Mouse (Mus musculus) neural tube, embryonic 15.5 days (tissue): ENCODE data around the gene Rap1gap. TPM values are rescaled to one million over a fixed set of nuclear protein-coding genes. Genes with fewer than 3 reads are reported as not detected.

ENCODE experiments used
- ATAC-seq: fragments of 200-750 bp; cut with Nextera tagmentation; 2 replicates; pipeline ENCODE4 v1.8.0; 2017; ENCODE audit warnings: mild to moderate bottlenecking, moderate TSS enrichment, moderate library complexity; ENCODE audit not compliant: low FRiP score
- H3K27ac ChIP-seq: fragments of 300-500 bp; sonication (generic); replicated peaks from 2 replicates; pipeline ENCODE4 v1.5.1; 2015; ENCODE audit warnings: mild to moderate bottlenecking, inconsistent platforms
- H3K27me3 ChIP-seq: fragments of 300-500 bp; sonication (generic); replicated peaks from 2 replicates; pipeline ENCODE4 v1.6.1; 2015; ENCODE audit warnings: inconsistent platforms
- H3K36me3 ChIP-seq: fragments of 300-500 bp; sonication (generic); 2 replicates; pipeline ENCODE4 v1.6.1; 2015; ENCODE audit warnings: inconsistent platforms
- H3K4me1 ChIP-seq: fragments of 300-500 bp; sonication (generic); 2 replicates; pipeline ENCODE4 v1.6.1; 2015; ENCODE audit warnings: inconsistent platforms
- H3K4me2 ChIP-seq: fragments of 300-500 bp; sonication (generic); 2 replicates; pipeline ENCODE4 v1.6.1; 2015; ENCODE audit warnings: inconsistent platforms, mild to moderate bottlenecking, moderate library complexity
- H3K4me3 ChIP-seq: fragments of 300-500 bp; sonication (generic); replicated peaks from 2 replicates; pipeline ENCODE4 v1.5.1; 2015; ENCODE audit warnings: mild to moderate bottlenecking, inconsistent platforms
- H3K9ac ChIP-seq: fragments of 300-500 bp; sonication (generic); replicated peaks from 2 replicates; pipeline ENCODE4 v1.6.1; 2015; ENCODE audit warnings: mild to moderate bottlenecking, inconsistent platforms
- H3K9me3 ChIP-seq: fragments of 300-500 bp; sonication (generic); replicated peaks from 2 replicates; pipeline ENCODE4 v1.6.1; 2016; ENCODE audit warnings: inconsistent platforms
- WGBS: fragments of 180-500 bp; shearing (Covaris S2); methylation state at CpG from one replicate; pipeline ENCODE4 v1.1.7; 2015; ENCODE audit warnings: mixed read lengths; 5-methylcytosine and 5-hydroxymethylcytosine counted together
- polyA plus RNA-seq: library from polyadenylated mRNA; unstranded; fragments of >200 nt; fragmentation: Nextera tagmentation; extraction: Ambion mirVana; gene quantifications from 2 replicates; pipeline ENCODE4 v1.2.1, GENCODE M21; 2015

Gene Rap1gap
- polyA plus RNA-seq, 1 experiment from 2014 or later: 106 TPM

- 84% methylated on average over 4 of the region's 4 CpGs for WGBS
- H3K36me3 ChIP-seq: no peaks in the 10 kb centered on the region
- 0 out of 2 replicates have a peak, but pooled peaks cover 4% of the 10 kb centered on the region for H3K27me3 ChIP-seq
- no peaks in the 10 kb centered on the region for H3K9me3 ChIP-seq
- H3K4me3 ChIP-seq: no peak overlapping the region
- no peak overlapping the region for H3K4me2 ChIP-seq
- no peak overlapping the region for H3K27ac ChIP-seq
- no peak for ATAC-seq
- peaks cover 60% of the 10 kb centered on the region for H3K4me1 ChIP-seq
- no peak overlapping the region for H3K9ac ChIP-seq
These were observed 1.0 kb upstream of the Rap1gap start for GRCm38 (mm10) chr4:137663491-137663890.

GRCm38 (mm10) chr4:137664980-137665675 lies 602 bp downstream of the Rap1gap start:
- peak overlapping the region; percentile 82 for H3K4me2 ChIP-seq
- no peaks in the 10 kb centered on the region for H3K36me3 ChIP-seq
- 0 out of 2 replicates have a peak, but pooled peaks cover 4% of the 10 kb centered on the region for H3K27me3 ChIP-seq
- H3K4me3 ChIP-seq: peak overlapping the region; percentile 68
- peak overlapping the region; percentile 77 for H3K9ac ChIP-seq
- H3K9me3 ChIP-seq: no peaks in the 10 kb centered on the region
- peak overlapping the region; percentile 81 for H3K27ac ChIP-seq
- H3K4me1 ChIP-seq: peaks cover 59% of the 10 kb centered on the region
- 5% methylated on average over 15 of the region's 15 CpGs for WGBS
- ATAC-seq: peak; percentile 71

- 88% methylated on average over 5 of the region's 5 CpGs for WGBS
- no peak for ATAC-seq
- Histone ChIP-seq H3K4me3 (peak overlapping the region; percentile 68), H3K27me3 (0 out of 2 replicates have a peak, but pooled peaks cover 4% of the 10 kb centered on the region), H3K9me3 (no peaks in the 10 kb centered on the region), H3K4me1 (peaks cover 53% of the 10 kb centered on the region), H3K4me2 (peak overlapping the region; percentile 82), H3K9ac (no peak overlapping the region), H3K27ac (peak overlapping the region; percentile 81; the same call in 1 of the 2 replicates), H3K36me3 (no peaks in the 10 kb centered on the region)
These were observed 1.3 kb downstream of the Rap1gap start for GRCm38 (mm10) chr4:137665791-137666190.

GRCm38 (mm10) chr4:137666283-137666957 lies 1.9 kb downstream of the Rap1gap start:
- 50% methylated on average over 5 of the region's 5 CpGs for WGBS
- Histone ChIP-seq H3K9ac (0 out of 2 replicates have a peak overlapping the region, but pooled peaks have one; percentile 7), H3K27me3 (0 out of 2 replicates have a peak, but pooled peaks cover 4% of the 10 kb centered on the region), H3K4me3 (no peak overlapping the region), H3K36me3 (no peaks in the 10 kb centered on the region), H3K4me2 (peak overlapping the region; percentile 82), H3K9me3 (no peaks in the 10 kb centered on the region), H3K27ac (no peak overlapping the region), H3K4me1 (peaks cover 48% of the 10 kb centered on the region)
- no peak for ATAC-seq

GRCm38 (mm10) chr4:137666958-137667345 lies 2.4 kb downstream of the Rap1gap start:
- H3K4me3 ChIP-seq: no peak overlapping the region

GRCm38 (mm10) chr4:137667747-137668146 lies 3.2 kb downstream of the Rap1gap start:
- H3K4me1 ChIP-seq: peaks cover 43% of the 10 kb centered on the region
- H3K9me3 ChIP-seq: no peaks in the 10 kb centered on the region
- no peak overlapping the region for H3K27ac ChIP-seq
- no peak overlapping the region for H3K4me3 ChIP-seq
- no peak for ATAC-seq
- WGBS: 68% methylated on average over 5 of the region's 5 CpGs
- H3K9ac ChIP-seq: no peak overlapping the region
- H3K27me3 ChIP-seq: peaks cover 4% of the 10 kb centered on the region; the same call in 1 of the 2 replicates
- peak overlapping the region; percentile 82; the same call in 1 of the 2 replicates for H3K4me2 ChIP-seq
- no peaks in the 10 kb centered on the region for H3K36me3 ChIP-seq

More at GRCm38 (mm10) chr4:137666958-137667345, 2.4 kb downstream of the Rap1gap start:
- Histone ChIP-seq H3K9me3 (no peaks in the 10 kb centered on the region), H3K27ac (no peak overlapping the region), H3K36me3 (no peaks in the 10 kb centered on the region), H3K4me2 (peak overlapping the region; percentile 82; the same call in 1 of the 2 replicates), H3K9ac (0 out of 2 replicates have a peak overlapping the region, but pooled peaks have one; percentile 11), H3K27me3 (peaks cover 4% of the 10 kb centered on the region; the same call in 1 of the 2 replicates), H3K4me1 (peaks cover 43% of the 10 kb centered on the region)
- 73% methylated on average over 8 of the region's 8 CpGs for WGBS
- no peak for ATAC-seq

GRCm38 (mm10) chr4:137671711-137672500 lies 7.4 kb downstream of the Rap1gap start:
- H3K4me2 ChIP-seq: no peak overlapping the region
- H3K9ac ChIP-seq: no peak overlapping the region
- no peak for ATAC-seq
- H3K27ac ChIP-seq: no peak overlapping the region
- no peaks in the 10 kb centered on the region for H3K9me3 ChIP-seq
- no peaks in the 10 kb centered on the region for H3K36me3 ChIP-seq
- no peak overlapping the region for H3K4me3 ChIP-seq
- H3K27me3 ChIP-seq: no peaks in the 10 kb centered on the region; the same call in 1 of the 2 replicates
- peaks cover 34% of the 10 kb centered on the region for H3K4me1 ChIP-seq
- WGBS: 72% methylated on average over 13 of the region's 13 CpGs

- Histone ChIP-seq H3K27me3 (peaks cover 7% of the 10 kb centered on the region), H3K36me3 (no peaks in the 10 kb centered on the region), H3K4me1 (peaks cover 35% of the 10 kb centered on the region), H3K4me3 (no peak overlapping the region), H3K27ac (no peak overlapping the region), H3K9me3 (no peaks in the 10 kb centered on the region), H3K9ac (no peak overlapping the region; the same call in 1 of the 2 replicates), H3K4me2 (no peak overlapping the region)
- WGBS: 48% methylated on average over 7 of the region's 7 CpGs
- 0 out of 2 replicates have a peak, but pooled peaks have one; percentile 6 for ATAC-seq
These were observed 11.0 kb downstream of the Rap1gap start for GRCm38 (mm10) chr4:137675566-137675965.

GRCm38 (mm10) chr4:137676057-137676456 lies 11.5 kb downstream of the Rap1gap start:
- Histone ChIP-seq H3K4me3 (no peak overlapping the region), H3K9ac (no peak overlapping the region), H3K36me3 (no peaks in the 10 kb centered on the region), H3K27ac (no peak overlapping the region), H3K9me3 (no peaks in the 10 kb centered on the region), H3K4me1 (peaks cover 39% of the 10 kb centered on the region), H3K4me2 (0 out of 2 replicates have a peak overlapping the region, but pooled peaks have one; percentile 21), H3K27me3 (peaks cover 8% of the 10 kb centered on the region)
- ATAC-seq: peak; percentile 56
- 5% methylated on average over 11 of the region's 11 CpGs for WGBS

GRCm38 (mm10) chr4:137676700-137677484 lies 12.4 kb downstream of the Rap1gap start:
- no peak overlapping the region for H3K27ac ChIP-seq
- no peak overlapping the region for H3K4me2 ChIP-seq
- WGBS: 63% methylated on average over 13 of the region's 13 CpGs
- no peak for ATAC-seq
- H3K4me3 ChIP-seq: no peak overlapping the region
- no peak overlapping the region for H3K9ac ChIP-seq
- H3K27me3 ChIP-seq: peaks cover 8% of the 10 kb centered on the region
- H3K4me1 ChIP-seq: peaks cover 47% of the 10 kb centered on the region
- no peaks in the 10 kb centered on the region for H3K9me3 ChIP-seq
- H3K36me3 ChIP-seq: no peaks in the 10 kb centered on the region
